Mouse (Mus musculus) heart, adult 2 months (tissue): Measurements from ENCODE around the gene Mllt3. TPM values are rescaled to one million over a fixed set of nuclear protein-coding genes. Genes with fewer than 3 reads are reported as not detected.
A peak's percentile ranks its signal among the peaks of the same experiment; 100 is the strongest.
"Not testable (repeated sequence)": the region's sequence is repeated elsewhere in the genome, so short reads cannot be mapped to it uniquely, and the experiment has no call there.

Experiments
- DNase-seq, 2 experiments: peaks; one replicate each; pipeline ENCODE4 v3.0.0; 2021
- H3K27ac ChIP-seq: fragments of 200-600 bp; 2 replicates; pipeline ENCODE4 v1.8.1; 2022
- H3K27me3 ChIP-seq: fragments of 200-500 bp; 2 replicates; pipeline ENCODE4 v1.6.1; 2012; ENCODE audit warnings: mild to moderate bottlenecking, low read length, inconsistent platforms, mixed read lengths; ENCODE audit not compliant: control insufficient read depth, insufficient read depth
- H3K36me3 ChIP-seq: fragments of 200-500 bp; 2 replicates; pipeline ENCODE4 v1.6.1; 2012; ENCODE audit warnings: low read length, inconsistent platforms; ENCODE audit not compliant: control insufficient read depth, insufficient read depth
- H3K4me1 ChIP-seq: fragments of 200-500 bp; 2 replicates; pipeline ENCODE4 v1.6.1; 2011; ENCODE audit warnings: low read length; ENCODE audit not compliant: control insufficient read depth, insufficient read depth
- H3K4me3 ChIP-seq: fragments of 200-600 bp; 2 replicates; pipeline ENCODE4 v1.8.1; 2022
- H3K79me2 ChIP-seq: fragments of 200-500 bp; replicated peaks from 2 replicates; pipeline ENCODE4 v1.6.1; 2012; ENCODE audit warnings: mild to moderate bottlenecking, inconsistent platforms, low read length, moderate library complexity, mixed read lengths; ENCODE audit not compliant: control insufficient read depth, insufficient read depth
- H3K9ac ChIP-seq: fragments of 200-500 bp; 2 replicates; pipeline ENCODE4 v1.6.1; 2012; ENCODE audit warnings: low read depth, mild to moderate bottlenecking, control low read depth, inconsistent platforms, low read length, mixed read lengths
- CTCF ChIP-seq: fragments of 200-600 bp; IDR thresholded peaks from 2 replicates; pipeline ENCODE4 v1.8.1; 2022; ENCODE audit warnings: antibody characterized with exemption, mild to moderate bottlenecking, moderate library complexity
- EP300 ChIP-seq: fragments of 200-500 bp; IDR thresholded peaks from 2 replicates; pipeline ENCODE4 v1.6.1; 2011; ENCODE audit warnings: low read depth, low read length, control low read depth; ENCODE audit not compliant: insufficient read depth
- POLR2A ChIP-seq: fragments of 200-500 bp; IDR thresholded peaks from 2 replicates; pipeline ENCODE4 v1.6.1; 2011; ENCODE audit warnings: mild to moderate bottlenecking, low read depth, low read length, control low read depth; ENCODE audit not compliant: insufficient read depth
- WGBS: fragments of 180-500 bp; shearing (Covaris S2); methylation state at CpG from one replicate; pipeline ENCODE4 v1.1.7; 2018; 5-methylcytosine and 5-hydroxymethylcytosine counted together
- intact Hi-C: fragments of 180-260 bp; cut with DNase I; formaldehyde crosslinking; loops from one replicate; pipeline ENCODE4 v1.15.1; 2025
- polyA plus RNA-seq: library from polyadenylated mRNA; depleted of rRNA; stranded (reverse); fragments of >200 nt; gene quantifications from 2 replicates; pipeline ENCODE4 v1.2.3, GENCODE M21; 2012
- total RNA-seq, 2 experiments: library from RNA; stranded (reverse); gene quantifications; 2 replicates each; pipeline ENCODE4 v1.2.3; 2021

Mllt3 gene
- total and polyA plus RNA-seq, 3 experiments: 3.8 to 15.2 (median 11.0) TPM

GRCm38 (mm10) chr4:87985281-87985680 lies 47.9 kb downstream of the Mllt3 start:
- peaks cover 1% of the 10 kb centered on the region for H3K4me1 ChIP-seq
- no peak overlapping the region for H3K4me3 ChIP-seq
- H3K27me3 ChIP-seq: no peaks in the 10 kb centered on the region
- no peak overlapping the region for H3K9ac ChIP-seq
- H3K36me3 ChIP-seq: no peaks in the 10 kb centered on the region; the same call in none of the 2 replicates
- no peaks in the 10 kb centered on the region for H3K79me2 ChIP-seq
- DNase-seq: no peak
- H3K27ac ChIP-seq: no peak overlapping the region
- intact Hi-C loops: no loop called here
- no peak for TF ChIP-seq EP300
- TF ChIP-seq CTCF: no peak
- TF ChIP-seq POLR2A: no peak
- 67% methylated on average over 4 of the region's 4 CpGs for WGBS

- no peak overlapping the region for H3K9ac ChIP-seq
- H3K36me3 ChIP-seq: no peaks in the 10 kb centered on the region; the same call in none of the 2 replicates
- peaks cover 1% of the 10 kb centered on the region for H3K4me1 ChIP-seq
- intact Hi-C loops: no loop called here
- H3K4me3 ChIP-seq: no peak overlapping the region
- H3K27ac ChIP-seq: peak overlapping the region; percentile 52
- H3K79me2 ChIP-seq: no peaks in the 10 kb centered on the region
- no peaks in the 10 kb centered on the region for H3K27me3 ChIP-seq
- 46% methylated on average over 3 of the region's 3 CpGs for WGBS
- peak in 1 of 2 experiments; percentile 8 for DNase-seq
- no peak for TF ChIP-seq POLR2A
- TF ChIP-seq CTCF: no peak
- TF ChIP-seq EP300: no peak
Measured at GRCm38 (mm10) chr4:87984589-87984988, 48.6 kb downstream of the Mllt3 start.

- Histone ChIP-seq H3K27me3 (no peaks in the 10 kb centered on the region), H3K79me2 (no peaks in the 10 kb centered on the region), H3K4me1 (peaks cover 1% of the 10 kb centered on the region), H3K9ac (no peak overlapping the region), H3K4me3 (no peak overlapping the region), H3K36me3 (no peaks in the 10 kb centered on the region; the same call in none of the 2 replicates), H3K27ac (peak overlapping the region; percentile 47; the same call in 1 of the 2 replicates)
- intact Hi-C loops: no loop called here
- WGBS: 70% methylated on average over 5 of the region's 5 CpGs
- TF ChIP-seq CTCF: no peak
- TF ChIP-seq EP300: no peak
- TF ChIP-seq POLR2A: no peak
- DNase-seq: no peak
Measured at GRCm38 (mm10) chr4:87984091-87984490, 49.1 kb downstream of the Mllt3 start.

- no peaks in the 10 kb centered on the region for H3K27me3 ChIP-seq
- H3K79me2 ChIP-seq: no peaks in the 10 kb centered on the region
- H3K9ac ChIP-seq: no peak overlapping the region
- TF ChIP-seq POLR2A (no peak), EP300 (no peak), CTCF (no peak)
- H3K4me1 ChIP-seq: peaks cover 1% of the 10 kb centered on the region
- intact Hi-C loops: no loop called here
- WGBS: 84% methylated on average over 5 of the region's 5 CpGs
- H3K4me3 ChIP-seq: no peak overlapping the region
- DNase-seq: no peak
- H3K27ac ChIP-seq: no peak overlapping the region
- no peaks in the 10 kb centered on the region; the same call in 1 of the 2 replicates for H3K36me3 ChIP-seq
Measured at GRCm38 (mm10) chr4:87982578-87982977, 50.6 kb downstream of the Mllt3 start.

- no peak for DNase-seq
- Histone ChIP-seq H3K9ac (no peak overlapping the region), H3K4me3 (no peak overlapping the region), H3K27ac (no peak overlapping the region), H3K27me3 (no peaks in the 10 kb centered on the region), H3K79me2 (no peaks in the 10 kb centered on the region), H3K4me1 (no peaks in the 10 kb centered on the region), H3K36me3 (no peaks in the 10 kb centered on the region)
- intact Hi-C loops: no loop called here
- TF ChIP-seq POLR2A (no peak), EP300 (no peak)
- 76% methylated on average over 11 of the region's 11 CpGs for WGBS
Measured at GRCm38 (mm10) chr4:87977820-87978448, 55.2 kb downstream of the Mllt3 start.

- no peak for TF ChIP-seq POLR2A
- no peak for TF ChIP-seq CTCF
- TF ChIP-seq EP300: no peak
- no peaks in the 10 kb centered on the region for H3K27me3 ChIP-seq
- no peak overlapping the region for H3K9ac ChIP-seq
- H3K36me3 ChIP-seq: no peaks in the 10 kb centered on the region
- no peaks in the 10 kb centered on the region for H3K4me1 ChIP-seq
- H3K4me3 ChIP-seq: no peak overlapping the region
- intact Hi-C loops: no loop called here
- no peak for DNase-seq
- WGBS: 83% methylated on average over 7 of the region's 7 CpGs
- no peak overlapping the region for H3K27ac ChIP-seq
- no peaks in the 10 kb centered on the region for H3K79me2 ChIP-seq
Measured at GRCm38 (mm10) chr4:87965836-87966235, 67.3 kb downstream of the Mllt3 start.

GRCm38 (mm10) chr4:87964890-87965289 lies 68.3 kb downstream of the Mllt3 start:
- H3K4me3 ChIP-seq, intact Hi-C loops, H3K79me2 ChIP-seq, DNase-seq, H3K4me1 ChIP-seq, H3K9ac ChIP-seq, H3K27me3 ChIP-seq, H3K27ac ChIP-seq, H3K36me3 ChIP-seq: not testable (repeated sequence)
- 98% methylated on average over 1 of the region's 2 CpGs for WGBS
